Mouse (Mus musculus): ENCODE results near the gene Gm9747. TPM values are rescaled to one million over a fixed set of nuclear protein-coding genes. Genes with fewer than 3 reads are reported as not detected.

Gm9747 gene
- polyA plus RNA-seq, 1 experiment from 2014 or later: 28.5 TPM

GRCm38 (mm10) chr1:82262331-82262730 is 29.4 kb downstream of the Gm9747 start:
- Histone ChIP-seq H3K9me3 (replicated peaks; ENCODE audit: control insufficient read depth, low read length) (no peaks in the 10 kb centered on the region), H3K4me1 (ENCODE audit: control insufficient read depth, insufficient read depth, low read length) (peaks cover 6% of the 10 kb centered on the region; the same call in 1 of the 2 replicates), H3K9ac (ENCODE audit: low read length) (no peak overlapping the region), H3K27ac (ENCODE audit: low read depth, low read length) (no peak overlapping the region), H3K4me3 (ENCODE audit: low read depth, low read length) (no peak overlapping the region), H3K27me3 (replicated peaks; ENCODE audit: control insufficient read depth, insufficient read depth, low read length) (no peaks in the 10 kb centered on the region), H3K4me2 (ENCODE audit: low read length) (no peak overlapping the region), H3K36me3 (ENCODE audit: control insufficient read depth, insufficient read depth, low read length) (no peaks in the 10 kb centered on the region)
- ATAC-seq: no peak; the same call in 1 of the 2 replicates
- 30% methylated on average over 1 of the region's 1 CpGs for WGBS
- DNase-seq (ENCODE audit: low spot score): peak; percentile 50

DNA sequence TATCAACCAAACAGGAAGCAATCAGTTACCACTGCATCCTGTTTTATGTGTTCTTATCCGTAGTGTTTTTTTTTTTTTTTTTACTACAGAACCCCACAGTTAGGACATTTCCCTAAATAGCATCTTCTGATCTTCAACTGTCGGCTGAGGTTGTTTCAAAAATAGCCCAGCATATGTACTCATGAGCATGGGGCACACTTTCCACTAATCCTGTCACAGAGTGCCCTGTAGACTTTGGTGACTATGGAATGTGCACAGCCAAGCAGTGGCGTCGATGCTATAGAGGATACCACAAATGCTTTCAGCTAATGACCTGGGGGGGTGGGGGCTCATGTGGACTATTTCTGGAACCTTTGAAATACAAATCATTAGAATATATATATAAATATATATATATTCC is 34.6 kb downstream of the Gm9747 start:
- Histone ChIP-seq H3K27me3 (replicated peaks; ENCODE audit: control insufficient read depth, insufficient read depth, low read length) (no peaks in the 10 kb centered on the region), H3K4me3 (ENCODE audit: low read depth, low read length) (no peak overlapping the region), H3K9ac (ENCODE audit: low read length) (no peak overlapping the region), H3K9me3 (replicated peaks; ENCODE audit: control insufficient read depth, low read length) (no peaks in the 10 kb centered on the region), H3K4me2 (ENCODE audit: low read length) (no peak overlapping the region), H3K36me3 (ENCODE audit: control insufficient read depth, insufficient read depth, low read length) (peaks cover 6% of the 10 kb centered on the region; the same call in 1 of the 2 replicates), H3K4me1 (ENCODE audit: control insufficient read depth, insufficient read depth, low read length) (0 out of 2 replicates have a peak, but pooled peaks cover 3% of the 10 kb centered on the region), H3K27ac (ENCODE audit: low read depth, low read length) (no peak overlapping the region)
- DNase-seq (ENCODE audit: low spot score) (no peak), ATAC-seq (no peak)
- WGBS: 83% methylated on average over 4 of the region's 4 CpGs

DNA sequence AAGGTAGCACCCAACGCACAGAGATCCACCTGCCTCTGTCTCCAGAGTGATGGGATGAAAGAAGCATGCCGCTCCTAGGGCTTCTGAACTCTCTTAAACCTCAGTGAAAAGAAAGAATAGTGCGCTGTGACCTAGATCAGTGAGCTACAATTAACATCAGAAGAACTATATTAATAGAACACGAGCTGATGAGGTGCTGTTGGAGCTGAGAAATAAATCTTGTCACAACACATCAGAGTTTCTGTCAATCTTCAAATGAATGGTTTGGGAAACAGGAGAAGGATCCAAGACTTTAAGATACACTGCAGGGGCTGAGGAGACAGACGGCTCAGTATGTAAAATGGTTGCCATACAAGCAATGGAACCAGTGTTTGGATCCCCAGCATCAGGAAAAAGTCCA is 39.3 kb downstream of the Gm9747 start:
- no peak for DNase-seq (ENCODE audit: low spot score)
- no peak overlapping the region for H3K27ac ChIP-seq (ENCODE audit: low read depth, low read length)
- peaks cover 16% of the 10 kb centered on the region for H3K36me3 ChIP-seq (ENCODE audit: control insufficient read depth, insufficient read depth, low read length)
- ATAC-seq: no peak
- H3K9ac ChIP-seq (ENCODE audit: low read length): no peak overlapping the region
- WGBS: 49% methylated on average over 5 of the region's 5 CpGs
- H3K4me3 ChIP-seq (ENCODE audit: low read depth, low read length): no peak overlapping the region
- H3K9me3 ChIP-seq (replicated peaks; ENCODE audit: control insufficient read depth, low read length): no peaks in the 10 kb centered on the region
- H3K27me3 ChIP-seq (replicated peaks; ENCODE audit: control insufficient read depth, insufficient read depth, low read length): no peaks in the 10 kb centered on the region
- peaks cover 7% of the 10 kb centered on the region for H3K4me1 ChIP-seq (ENCODE audit: control insufficient read depth, insufficient read depth, low read length)
- H3K4me2 ChIP-seq (ENCODE audit: low read length): no peak overlapping the region

GRCm38 (mm10) chr1:82273529-82273928 is 40.6 kb downstream of the Gm9747 start:
- Histone ChIP-seq H3K4me2 (ENCODE audit: low read length) (no peak overlapping the region), H3K4me1 (ENCODE audit: control insufficient read depth, insufficient read depth, low read length) (peaks cover 7% of the 10 kb centered on the region), H3K9me3 (replicated peaks; ENCODE audit: control insufficient read depth, low read length) (no peaks in the 10 kb centered on the region), H3K27ac (ENCODE audit: low read depth, low read length) (no peak overlapping the region), H3K27me3 (replicated peaks; ENCODE audit: control insufficient read depth, insufficient read depth, low read length) (no peaks in the 10 kb centered on the region), H3K36me3 (ENCODE audit: control insufficient read depth, insufficient read depth, low read length) (peaks cover 21% of the 10 kb centered on the region), H3K9ac (ENCODE audit: low read length) (no peak overlapping the region), H3K4me3 (ENCODE audit: low read depth, low read length) (no peak overlapping the region)
- 0 out of 2 replicates have a peak, but pooled peaks have one; percentile 30 for ATAC-seq
- DNase-seq (ENCODE audit: low spot score): no peak
- under 1% methylated on average over 6 of the region's 6 CpGs for WGBS

- ATAC-seq (no peak), DNase-seq (ENCODE audit: low spot score) (no peak)
- no peak overlapping the region for H3K27ac ChIP-seq (ENCODE audit: low read depth, low read length)
- H3K4me2 ChIP-seq (ENCODE audit: low read length): no peak overlapping the region
- peaks cover 26% of the 10 kb centered on the region for H3K36me3 ChIP-seq (ENCODE audit: control insufficient read depth, insufficient read depth, low read length)
- H3K9me3 ChIP-seq (replicated peaks; ENCODE audit: control insufficient read depth, low read length): no peaks in the 10 kb centered on the region
- H3K4me1 ChIP-seq (ENCODE audit: control insufficient read depth, insufficient read depth, low read length): peaks cover 7% of the 10 kb centered on the region
- H3K4me3 ChIP-seq (ENCODE audit: low read depth, low read length): no peak overlapping the region
- H3K27me3 ChIP-seq (replicated peaks; ENCODE audit: control insufficient read depth, insufficient read depth, low read length): no peaks in the 10 kb centered on the region
- no peak overlapping the region for H3K9ac ChIP-seq (ENCODE audit: low read length)
- WGBS: 25% methylated on average over 1 of the region's 1 CpGs
These were observed 41.4 kb downstream of the Gm9747 start for GRCm38 (mm10) chr1:82274361-82274760.

DNA sequence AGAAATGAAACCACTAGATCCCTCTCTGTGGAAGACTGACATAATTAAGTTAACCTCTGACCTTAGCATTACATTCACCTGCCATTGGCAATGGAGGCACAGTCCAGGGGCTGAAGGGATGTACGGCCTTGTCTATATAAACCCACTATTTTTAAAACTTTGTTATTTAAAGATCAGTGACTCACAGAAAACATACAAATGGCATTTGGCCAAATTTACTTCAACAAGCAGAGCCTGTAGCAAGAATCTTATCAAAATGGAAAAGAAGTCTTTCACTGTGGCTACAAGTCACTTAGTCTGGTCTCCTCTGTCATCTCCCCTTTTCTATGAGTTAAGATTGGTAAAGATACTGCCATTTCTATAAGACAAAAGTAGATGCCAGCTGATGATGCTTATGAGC is 46.9 kb downstream of the Gm9747 start:
- no peaks in the 10 kb centered on the region for H3K27me3 ChIP-seq (replicated peaks; ENCODE audit: control insufficient read depth, insufficient read depth, low read length)
- no peak for ATAC-seq
- DNase-seq (ENCODE audit: low spot score): no peak
- H3K4me3 ChIP-seq (ENCODE audit: low read depth, low read length): no peak overlapping the region
- H3K9ac ChIP-seq (ENCODE audit: low read length): no peak overlapping the region
- H3K4me1 ChIP-seq (ENCODE audit: control insufficient read depth, insufficient read depth, low read length): peaks cover 14% of the 10 kb centered on the region
- peaks cover 20% of the 10 kb centered on the region for H3K36me3 ChIP-seq (ENCODE audit: control insufficient read depth, insufficient read depth, low read length)
- no peak overlapping the region for H3K4me2 ChIP-seq (ENCODE audit: low read length)
- 81% methylated on average over 1 of the region's 1 CpGs for WGBS
- H3K9me3 ChIP-seq (replicated peaks; ENCODE audit: control insufficient read depth, low read length): no peaks in the 10 kb centered on the region
- H3K27ac ChIP-seq (ENCODE audit: low read depth, low read length): no peak overlapping the region

DNA sequence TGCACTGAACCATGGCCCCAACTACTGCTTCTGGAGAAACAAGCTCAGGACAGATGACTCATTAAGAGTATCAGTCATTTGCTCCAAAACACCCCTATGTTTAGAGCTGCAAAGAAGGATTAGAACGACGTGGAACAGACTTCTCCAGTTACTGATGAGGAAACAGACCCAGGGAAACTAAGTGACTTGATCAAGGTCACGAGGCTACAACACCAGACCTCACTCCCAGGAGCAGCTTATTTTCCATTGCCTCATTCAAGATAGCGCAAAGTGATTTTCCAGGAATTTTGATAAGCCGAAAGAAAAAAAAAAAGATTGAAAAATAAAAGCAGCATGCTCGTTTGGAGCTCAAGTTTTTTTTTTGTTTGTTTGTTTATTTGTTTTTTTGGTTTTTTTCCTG is 48.9 kb downstream of the Gm9747 start:
- Histone ChIP-seq H3K9me3 (replicated peaks; ENCODE audit: control insufficient read depth, low read length) (no peaks in the 10 kb centered on the region), H3K4me2 (ENCODE audit: low read length) (no peak overlapping the region), H3K4me1 (ENCODE audit: control insufficient read depth, insufficient read depth, low read length) (peaks cover 14% of the 10 kb centered on the region), H3K36me3 (ENCODE audit: control insufficient read depth, insufficient read depth, low read length) (peaks cover 11% of the 10 kb centered on the region), H3K4me3 (ENCODE audit: low read depth, low read length) (no peak overlapping the region), H3K9ac (ENCODE audit: low read length) (no peak overlapping the region), H3K27me3 (replicated peaks; ENCODE audit: control insufficient read depth, insufficient read depth, low read length) (no peaks in the 10 kb centered on the region), H3K27ac (ENCODE audit: low read depth, low read length) (no peak overlapping the region)
- WGBS: 80% methylated on average over 6 of the region's 6 CpGs
- ATAC-seq (no peak), DNase-seq (ENCODE audit: low spot score) (no peak)

DNA sequence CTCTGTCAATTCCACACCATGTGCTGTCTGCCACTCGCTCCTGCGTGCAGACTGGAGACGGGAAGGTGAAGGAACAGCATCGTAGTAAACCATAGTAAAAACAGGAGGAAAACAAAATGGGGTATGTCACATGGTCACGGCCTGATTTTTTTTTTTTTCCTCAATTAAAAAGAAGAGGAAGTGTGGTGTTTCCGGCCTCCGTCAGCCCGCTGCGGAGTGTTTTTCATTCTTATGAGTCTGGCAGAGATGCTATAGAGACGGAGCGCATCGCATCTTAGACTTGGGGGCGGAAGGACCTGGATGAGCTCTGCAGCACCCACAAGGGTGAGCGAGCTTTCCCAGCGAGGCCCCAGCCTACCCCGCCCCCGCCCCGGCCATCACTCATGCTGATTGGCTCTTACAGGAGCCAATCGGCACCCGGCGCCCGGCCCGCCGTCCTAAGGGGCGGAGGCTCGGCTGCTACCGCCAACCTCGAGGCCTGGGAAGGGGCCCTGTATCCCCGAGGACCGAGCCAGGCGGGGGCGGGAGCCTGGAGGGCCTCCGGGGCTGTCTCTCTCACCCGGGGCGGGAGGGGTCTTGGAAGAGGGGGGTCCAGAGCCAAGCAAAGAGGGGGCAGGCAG is 50.2 kb downstream of the Gm9747 start:
- DNase-seq (ENCODE audit: low spot score): peak; percentile 97
- Histone ChIP-seq H3K9me3 (replicated peaks; ENCODE audit: control insufficient read depth, low read length) (no peaks in the 10 kb centered on the region), H3K36me3 (ENCODE audit: control insufficient read depth, insufficient read depth, low read length) (peaks cover 11% of the 10 kb centered on the region; the same call in 1 of the 2 replicates), H3K4me2 (ENCODE audit: low read length) (peak overlapping the region; percentile 88), H3K27ac (ENCODE audit: low read depth, low read length) (peak overlapping the region; percentile 96), H3K27me3 (replicated peaks; ENCODE audit: control insufficient read depth, insufficient read depth, low read length) (no peaks in the 10 kb centered on the region), H3K4me1 (ENCODE audit: control insufficient read depth, insufficient read depth, low read length) (peaks cover 24% of the 10 kb centered on the region), H3K4me3 (ENCODE audit: low read depth, low read length) (peak overlapping the region; percentile 74), H3K9ac (ENCODE audit: low read length) (peak overlapping the region; percentile 82)
- ATAC-seq: peak; percentile 99
- WGBS: 2% methylated on average over 35 of the region's 35 CpGs

DNA sequence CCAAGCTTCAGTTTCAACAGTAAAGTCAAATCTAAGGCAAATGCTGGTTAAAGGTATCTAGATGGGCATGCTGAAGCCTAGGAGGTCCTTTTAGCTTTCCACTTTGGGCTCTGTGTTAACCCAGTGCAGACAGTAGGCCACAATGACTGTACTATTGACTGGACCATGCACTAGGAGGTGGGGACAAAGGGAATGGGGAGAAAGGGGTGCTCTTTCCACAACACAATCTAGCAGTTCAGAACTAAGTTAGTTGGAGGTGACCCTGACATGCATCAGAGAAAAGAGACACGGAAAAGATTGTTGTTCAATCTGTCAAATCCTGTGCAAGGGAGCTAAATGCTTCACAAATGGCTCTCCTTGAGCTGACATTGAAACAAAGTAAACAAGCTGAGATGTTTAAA is 51.0 kb downstream of the Gm9747 start:
- peak overlapping the region; percentile 88 for H3K4me2 ChIP-seq (ENCODE audit: low read length)
- H3K4me1 ChIP-seq (ENCODE audit: control insufficient read depth, insufficient read depth, low read length): peaks cover 25% of the 10 kb centered on the region
- H3K27ac ChIP-seq (ENCODE audit: low read depth, low read length): peak overlapping the region; percentile 96
- H3K36me3 ChIP-seq (ENCODE audit: control insufficient read depth, insufficient read depth, low read length): peaks cover 11% of the 10 kb centered on the region; the same call in 1 of the 2 replicates
- H3K9me3 ChIP-seq (replicated peaks; ENCODE audit: control insufficient read depth, low read length): no peaks in the 10 kb centered on the region
- 0% methylated on average over 1 of the region's 1 CpGs for WGBS
- DNase-seq (ENCODE audit: low spot score) (peak; percentile 67), ATAC-seq (peak; percentile 16; the same call in 1 of the 2 replicates)
- H3K27me3 ChIP-seq (replicated peaks; ENCODE audit: control insufficient read depth, insufficient read depth, low read length): no peaks in the 10 kb centered on the region
- H3K9ac ChIP-seq (ENCODE audit: low read length): peak overlapping the region; percentile 82
- peak overlapping the region; percentile 74 for H3K4me3 ChIP-seq (ENCODE audit: low read depth, low read length)

Data from forebrain, embryonic 14.5 days (tissue).